Mouse (Mus musculus) NIH3T3 (cell line): ENCODE measurements at regions not wholly inside any gene's neighbourhood (a gene's known extent, or its start where the extent isn't known, plus 50 kb on each side); places are given as distances from the start of the nearest gene placed in this dataset.
"Not testable (repeated sequence)": the region's sequence is repeated elsewhere in the genome, so short reads cannot be mapped to it uniquely, and the experiment has no call there.

ENCODE experiments used
- DNase-seq: peaks from one replicate; pipeline ENCODE4 v3.0.0-alpha.2; 2012; ENCODE audit warnings: low read depth

DNA sequence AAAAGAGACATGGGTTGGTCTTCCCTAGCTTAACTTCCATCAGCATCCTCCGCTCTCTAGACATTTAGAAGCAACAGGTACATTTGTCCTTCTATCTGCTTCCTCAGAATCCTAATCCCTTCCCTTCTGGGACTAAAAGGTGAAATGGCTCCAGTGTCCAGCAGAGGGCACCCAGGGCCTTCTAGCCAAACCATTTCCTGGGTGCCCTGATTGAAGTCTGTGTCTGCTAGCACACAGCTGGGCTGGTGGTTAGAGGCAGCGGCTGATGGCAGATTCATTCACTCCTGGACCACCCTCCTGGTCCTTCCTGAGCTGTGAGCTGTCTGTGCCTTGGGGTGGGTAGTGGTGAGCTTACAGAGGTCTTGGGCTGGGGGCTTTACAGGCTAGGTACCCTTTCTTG lies 76.5 kb upstream of the Col13a1 start:
- DNase-seq, result peak; percentile 71

DNA sequence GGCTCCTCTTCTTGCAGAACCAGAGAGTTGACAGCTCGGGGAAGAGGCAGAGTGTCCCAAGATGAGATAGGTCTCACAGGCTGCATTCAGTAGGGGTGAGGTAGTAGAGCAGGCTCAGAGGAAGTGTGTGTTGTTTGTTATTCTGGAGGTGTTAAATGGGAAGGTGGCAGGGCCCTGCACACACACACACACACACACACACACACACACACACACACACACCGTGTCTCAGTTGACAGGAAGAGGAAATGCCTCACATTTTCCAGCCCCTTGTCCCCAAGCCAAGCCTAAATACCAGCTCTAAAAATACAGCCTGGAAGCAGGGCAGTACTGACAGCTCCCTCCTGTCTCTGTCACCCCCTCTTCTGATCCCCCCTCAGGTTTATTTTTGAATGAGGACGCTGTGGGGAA lies 70.9 kb upstream of the Col13a1 start:
- DNase-seq, result no peak

DNA sequence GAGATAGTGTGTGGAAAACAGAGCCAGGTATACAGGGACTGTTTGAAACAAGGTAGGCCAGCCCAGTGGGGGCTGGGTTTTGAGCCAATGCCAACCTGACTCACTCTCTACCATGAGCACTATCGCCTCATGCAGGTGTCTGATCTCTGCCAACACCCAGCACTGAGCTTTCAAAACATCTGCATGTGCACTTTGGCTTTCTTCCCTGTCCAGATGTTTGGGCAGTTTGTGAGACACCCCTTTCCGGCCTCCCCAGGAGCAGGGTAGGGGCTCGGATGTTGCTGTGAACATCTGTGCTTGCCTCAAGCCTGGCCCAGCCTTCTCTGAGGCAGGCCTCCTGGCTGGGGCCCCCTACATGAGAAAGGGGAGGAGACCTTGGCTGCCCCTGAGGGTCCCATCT lies 65.5 kb upstream of the Col13a1 start:
- DNase-seq, result no peak

DNA sequence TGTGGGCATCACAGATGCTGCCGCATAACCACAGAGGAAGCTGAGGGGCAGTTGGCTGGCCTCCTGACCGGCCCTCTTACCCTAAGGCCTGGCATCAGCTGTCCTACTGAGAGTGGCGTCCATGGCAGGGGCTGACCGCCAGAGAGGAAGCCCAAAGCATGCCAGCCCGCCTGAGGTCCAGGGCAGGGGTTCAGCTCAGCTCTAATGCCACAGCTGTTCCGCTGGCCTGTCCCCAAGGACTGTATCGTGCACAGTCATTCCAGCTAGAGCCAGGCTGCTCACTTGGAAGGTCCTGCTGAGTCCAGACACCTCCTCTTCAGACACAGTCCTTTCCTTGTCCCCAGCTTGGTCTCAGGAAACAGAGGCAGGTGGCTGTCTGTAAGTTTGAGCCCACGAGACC lies 61.0 kb upstream of the Col13a1 start:
- no peak for DNase-seq

DNA sequence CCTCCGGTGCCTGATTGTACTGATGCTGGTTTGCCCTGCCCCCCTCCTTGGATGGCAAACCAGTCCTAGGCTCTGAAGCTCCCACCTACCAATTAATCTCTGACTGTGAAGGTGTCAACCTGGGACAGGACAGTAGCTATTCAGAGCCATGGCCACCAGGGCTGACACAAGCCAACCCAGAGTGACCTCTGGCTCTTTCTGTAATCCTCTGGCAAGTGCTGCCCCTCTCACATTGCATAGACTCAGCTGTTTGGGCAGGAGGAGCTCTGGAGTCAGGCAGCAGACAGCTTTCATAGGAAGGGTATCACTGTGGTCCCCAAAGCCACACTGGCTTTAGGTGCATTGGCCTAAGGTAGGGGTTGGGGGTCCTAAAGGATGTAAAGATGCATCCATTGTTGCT lies 59.7 kb upstream of the Col13a1 start:
- DNase-seq, result no peak

DNA sequence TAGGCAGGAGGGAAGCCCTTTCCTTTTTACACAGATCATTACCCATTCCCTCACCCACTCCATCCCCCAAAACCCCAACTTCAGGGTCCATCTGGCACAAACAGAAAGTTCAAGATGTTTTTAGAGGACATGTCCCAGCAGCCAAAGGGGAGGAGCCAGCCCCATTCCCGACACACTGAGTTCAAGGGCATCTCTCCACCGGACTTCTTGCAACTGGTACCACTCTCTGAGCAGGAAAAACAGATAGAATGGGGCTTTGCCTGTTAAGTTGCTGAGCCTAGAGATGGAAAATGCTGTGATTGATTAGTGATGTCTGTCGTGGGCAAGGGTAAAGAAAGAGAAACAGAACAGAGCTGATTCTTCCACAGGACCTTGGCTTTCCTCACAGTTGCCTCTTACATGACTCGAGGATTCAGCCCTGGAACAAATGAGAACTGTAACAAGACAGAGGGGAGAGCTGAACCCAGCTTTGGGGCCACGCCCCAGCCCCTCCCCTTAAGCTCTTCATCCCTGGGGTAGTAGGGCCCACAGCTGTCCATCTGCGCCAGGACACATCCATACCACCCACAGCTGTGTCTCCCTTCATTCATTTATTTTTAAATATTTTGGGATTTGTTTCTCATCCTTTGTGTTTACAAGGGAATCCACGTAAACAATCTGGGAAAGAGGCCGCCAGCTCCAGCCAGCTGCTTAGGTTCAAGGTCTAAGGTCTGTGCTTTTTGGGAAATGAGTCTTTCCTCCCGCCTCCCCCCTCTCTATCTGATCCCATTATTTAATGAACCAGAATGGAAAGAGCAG lies 58.7 kb upstream of the Col13a1 start:
- DNase-seq, result no peak

DNA sequence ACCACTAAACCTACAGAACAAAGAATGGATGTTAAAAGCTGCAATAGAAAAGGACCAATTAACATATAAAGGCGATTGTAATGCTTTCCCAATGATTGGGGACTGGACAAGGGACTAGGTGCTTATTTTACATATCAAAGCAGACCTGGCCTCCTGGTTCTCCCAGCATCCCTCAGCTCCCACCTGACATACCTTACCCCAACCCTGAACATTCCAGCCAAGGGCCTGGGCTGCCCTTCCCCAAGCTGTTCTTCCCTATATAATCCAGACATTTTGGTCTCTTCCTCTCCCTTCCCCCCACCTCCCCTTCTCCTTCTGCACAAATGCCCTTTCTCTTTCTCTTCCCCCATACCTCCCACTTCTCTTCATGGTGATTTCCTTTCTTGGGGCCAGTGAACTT lies 57.9 kb upstream of the Col13a1 start:
- no peak for DNase-seq

DNA sequence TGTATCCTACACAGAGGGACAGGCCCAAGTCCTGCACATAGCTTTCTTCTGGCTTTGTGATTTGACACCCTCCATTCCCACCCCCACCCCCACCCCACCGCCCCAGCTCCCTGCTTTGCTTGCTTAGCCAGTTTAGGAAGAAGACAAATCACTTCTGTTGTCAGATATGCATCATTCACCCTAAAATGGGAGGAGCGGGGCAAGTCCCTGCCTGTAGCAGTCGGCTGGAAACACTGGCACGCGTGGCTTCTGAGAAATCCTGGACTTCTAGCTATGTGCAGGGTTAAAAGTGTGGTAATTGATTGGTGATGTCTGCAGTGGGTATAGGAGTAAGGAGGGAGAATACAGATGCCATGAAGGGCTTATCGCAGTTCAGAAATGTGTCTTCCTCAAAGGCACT lies 55.4 kb upstream of the Col13a1 start:
- DNase-seq, result no peak

DNA sequence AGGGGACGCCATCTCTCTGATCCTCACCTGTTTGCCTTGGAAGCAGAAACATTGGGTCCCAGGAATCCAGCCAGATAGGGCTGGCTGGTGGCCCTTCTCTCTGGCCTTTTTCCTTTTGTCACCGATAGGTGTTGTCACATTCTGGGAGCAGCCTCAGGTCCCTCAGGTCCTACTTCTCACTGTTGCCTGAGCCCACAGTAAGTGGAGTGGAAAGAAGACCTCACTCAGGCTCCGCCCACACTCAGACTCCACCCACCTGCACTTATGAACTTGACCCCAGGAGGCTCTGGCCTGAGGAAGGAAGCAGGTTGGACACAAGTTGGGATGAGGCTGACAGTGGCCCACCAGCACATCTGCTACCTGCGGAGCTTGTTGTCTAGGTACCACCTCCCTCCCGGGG lies 54.8 kb upstream of the Col13a1 start:
- no peak for DNase-seq

DNA sequence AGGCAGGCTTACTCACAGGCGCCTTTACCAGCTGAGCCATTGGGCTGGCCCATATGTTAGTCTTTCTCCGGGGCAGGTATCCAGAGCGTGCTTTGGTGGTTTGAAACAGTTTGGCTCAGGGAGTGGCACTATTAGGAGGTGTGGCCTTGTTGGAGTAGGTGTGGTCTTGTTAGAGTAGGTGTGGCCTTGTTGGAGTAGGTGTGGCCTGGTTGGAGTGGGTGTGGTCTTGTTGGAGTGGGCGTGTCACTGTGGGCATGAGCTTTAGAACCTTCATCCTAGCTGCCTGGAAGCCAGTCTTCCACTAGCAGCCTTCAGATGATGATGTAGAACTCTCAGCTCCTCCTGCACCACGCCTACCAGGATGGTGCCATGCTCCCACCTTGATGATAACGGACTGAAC lies 53.1 kb upstream of the Col13a1 start:
- not testable (repeated sequence) for DNase-seq

DNA sequence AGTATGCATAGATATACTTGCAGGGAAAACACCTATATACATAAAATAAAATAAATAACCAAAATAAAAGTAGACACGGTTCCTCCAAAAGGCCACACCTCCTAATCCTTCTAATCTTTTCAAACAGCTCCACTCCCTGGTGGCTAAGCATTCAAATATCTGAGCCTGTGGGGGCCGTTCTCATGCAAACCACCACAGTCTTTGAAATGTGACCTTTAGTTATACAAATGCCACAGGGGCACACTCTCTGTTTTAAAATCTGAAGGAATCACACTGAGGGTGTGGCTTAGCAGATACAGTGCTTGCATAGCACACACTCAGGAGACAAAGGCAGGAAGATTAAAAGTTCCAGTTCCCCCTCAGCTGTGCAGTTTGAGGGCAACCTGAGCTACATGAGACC lies 50.4 kb upstream of the Col13a1 start:
- DNase-seq, result no peak
